Mouse (Mus musculus): ENCODE measurements at regions not wholly inside any gene's neighbourhood (a gene's known extent, or its start where the extent isn't known, plus 50 kb on each side); places are given as distances from the start of the nearest gene placed in this dataset.

- no peak for DNase-seq
Measured at GRCm38 (mm10) chr11:20985771-20986170, 105.3 kb upstream of the Peli1 start.

DNA sequence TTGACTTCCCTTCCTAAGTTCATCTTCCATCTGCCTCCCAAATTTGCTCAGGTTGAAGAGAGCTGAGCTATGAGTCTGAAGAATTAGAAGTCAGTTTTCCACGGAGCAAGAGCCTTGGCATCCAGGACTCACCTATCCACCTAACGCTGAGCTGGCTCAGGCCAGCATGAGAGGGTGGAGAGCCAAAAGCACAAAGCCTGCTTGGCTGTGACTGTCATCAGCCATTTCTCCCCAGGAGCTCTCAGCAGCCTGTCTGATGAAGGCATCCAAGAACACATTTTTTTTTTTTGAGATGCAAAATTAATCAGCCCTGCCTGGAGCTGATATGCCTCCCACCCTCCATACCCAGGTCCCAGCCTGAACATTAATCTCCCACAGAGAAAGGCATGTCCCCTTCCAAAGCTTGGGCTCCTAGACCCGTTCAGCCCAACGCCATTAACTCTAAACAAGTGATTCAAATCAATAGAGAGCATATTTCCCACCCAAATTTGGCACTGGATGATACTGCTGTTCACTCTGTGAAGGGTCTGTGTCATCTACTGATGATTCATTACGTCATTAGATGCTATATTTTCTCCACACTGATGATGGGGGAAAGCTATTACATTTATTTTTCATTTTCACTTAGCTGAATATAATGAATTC is 103.8 kb upstream of the Peli1 start:
- no peak for DNase-seq

DNA sequence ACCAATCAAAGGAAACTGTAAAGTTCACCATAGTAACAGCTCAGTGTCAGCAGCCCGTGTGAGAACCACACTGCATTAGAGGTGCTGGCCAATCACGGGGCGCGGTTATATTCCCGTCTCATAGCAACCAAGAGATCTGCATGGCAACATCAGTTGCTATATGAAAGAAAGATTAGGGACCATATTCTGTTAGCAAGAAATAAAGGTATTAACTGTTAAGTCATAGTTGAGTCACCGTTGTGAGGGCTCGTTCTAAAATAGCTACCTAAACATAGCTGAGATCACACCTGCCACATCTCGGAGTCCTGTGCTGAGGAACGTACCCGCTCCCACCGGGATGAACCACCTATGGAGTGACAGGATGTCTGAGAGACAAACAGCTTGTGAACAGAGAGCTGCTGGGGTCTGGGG is 103.2 kb upstream of the Peli1 start:
- no peak for DNase-seq

GRCm38 (mm10) chr11:20988871-20989270 is 102.2 kb upstream of the Peli1 start:
- DNase-seq = no peak

DNA sequence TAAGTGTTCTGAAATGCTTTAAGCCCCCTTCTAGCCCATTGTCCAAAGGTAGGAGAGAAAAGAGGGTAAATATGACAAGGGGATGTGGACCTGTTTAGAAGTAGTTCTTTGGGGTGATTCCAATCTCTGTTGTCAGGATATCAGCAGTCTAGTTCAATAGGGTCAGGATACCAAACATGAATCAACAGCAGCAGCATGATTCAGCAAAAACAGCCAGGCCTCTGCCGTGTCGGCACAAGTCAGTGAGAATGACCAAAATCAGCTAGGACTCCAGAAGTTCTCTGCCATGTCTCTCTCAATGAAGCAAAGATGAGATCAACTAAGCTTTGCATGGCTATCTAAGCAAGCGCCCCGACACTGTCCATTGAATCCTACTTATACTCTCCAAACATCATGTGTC is 97.5 kb upstream of the Peli1 start:
- no peak for DNase-seq

DNA sequence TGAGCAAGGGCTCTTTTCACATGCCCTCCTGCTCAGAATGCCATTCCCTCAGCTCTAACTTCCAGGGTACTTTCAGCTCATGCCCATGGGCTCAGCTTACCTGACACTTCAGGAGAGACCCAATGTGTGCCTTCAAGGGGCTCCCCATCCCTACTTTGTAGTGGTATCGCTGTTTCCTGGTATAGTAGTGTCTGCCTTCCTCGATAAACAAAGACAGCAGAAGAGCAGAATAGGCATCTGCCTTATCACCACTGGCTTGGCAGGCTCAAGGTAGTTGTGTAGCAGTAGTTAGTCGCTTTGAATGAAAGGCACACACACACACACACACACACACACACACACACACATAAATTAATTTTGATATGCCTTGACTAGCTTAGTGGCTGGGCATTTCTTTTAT is 89.7 kb upstream of the Peli1 start:
- DNase-seq = no peak

DNA sequence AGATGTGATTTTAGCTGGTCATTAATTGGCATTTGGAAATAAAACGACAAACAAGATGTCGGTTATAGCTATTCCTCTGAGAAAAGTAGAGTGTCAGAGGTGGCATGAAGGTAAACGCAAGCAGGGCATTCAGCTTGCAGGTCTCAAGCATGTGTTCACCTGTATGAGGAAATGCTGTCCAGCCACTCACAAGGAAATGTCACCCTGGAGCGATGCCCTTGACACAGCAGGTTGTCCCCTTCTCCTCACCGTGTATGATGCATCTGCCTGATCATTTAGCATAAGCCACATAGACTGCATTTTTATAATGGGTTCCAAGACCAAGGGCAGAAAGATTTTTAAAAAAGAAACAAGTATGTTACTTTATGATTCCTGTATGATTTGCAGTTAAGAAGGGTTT is 83.9 kb upstream of the Peli1 start:
- no peak for DNase-seq

DNA sequence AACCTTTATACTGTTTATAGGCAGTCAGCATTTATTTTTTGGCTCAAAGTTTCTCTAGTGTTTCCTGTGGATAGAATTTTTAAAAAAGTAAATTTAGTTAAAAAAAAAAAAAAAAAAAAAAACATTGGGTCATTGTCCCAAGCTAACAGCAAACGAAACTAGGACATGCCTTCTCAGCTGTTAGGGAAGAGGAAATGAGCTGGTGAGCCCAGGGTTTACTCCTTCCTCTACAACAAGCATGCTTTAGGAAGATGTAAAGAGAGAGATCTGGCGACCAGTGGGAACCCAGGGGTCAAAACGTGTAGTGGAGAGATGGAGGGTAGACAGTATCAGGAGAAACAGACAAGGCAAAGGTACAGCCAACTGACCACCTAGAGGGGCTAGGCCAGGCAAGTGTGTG is 81.6 kb upstream of the Peli1 start:
- DNase-seq = no peak

GRCm38 (mm10) chr11:21010867-21011266 is 80.2 kb upstream of the Peli1 start:
- no peak for DNase-seq

DNA sequence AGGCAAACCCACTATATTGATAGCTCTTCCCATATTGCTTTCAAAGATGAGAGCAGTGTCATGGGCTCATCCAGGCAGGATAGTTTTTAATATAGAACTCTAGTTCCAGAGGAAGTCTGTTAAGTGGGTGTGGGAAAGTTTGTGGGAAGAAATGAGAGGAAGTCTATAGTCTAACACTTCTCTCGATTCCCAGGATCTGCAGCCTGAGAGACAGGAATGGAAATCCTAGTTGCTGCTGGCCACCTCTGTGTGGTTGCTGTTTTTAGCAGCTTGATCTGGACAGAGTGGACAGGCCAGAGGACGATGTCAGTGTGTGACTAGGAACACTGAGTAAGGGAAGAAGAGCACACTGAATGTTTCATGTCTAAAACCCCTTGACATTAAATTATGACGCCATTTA is 76.8 kb upstream of the Peli1 start:
- no peak for DNase-seq

DNA sequence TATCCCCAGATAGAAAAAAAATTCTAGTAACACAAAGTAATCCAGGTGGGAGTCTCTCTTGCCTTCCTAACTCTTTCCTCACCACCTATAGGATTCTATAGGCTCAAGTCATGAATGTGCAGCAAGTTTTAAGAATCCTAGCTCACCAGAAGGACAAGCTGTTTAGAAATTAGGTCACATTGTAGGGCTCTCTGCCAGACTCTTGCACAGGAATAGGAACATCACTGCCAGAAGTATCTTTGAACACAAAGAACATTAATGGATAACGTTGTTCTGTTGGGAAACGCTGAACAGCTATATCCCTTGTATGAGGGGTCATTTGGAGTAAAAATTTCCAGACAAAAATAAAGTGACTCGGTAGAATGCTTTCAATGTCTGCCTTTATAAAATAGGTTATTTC is 75.6 kb upstream of the Peli1 start:
- no peak for DNase-seq

GRCm38 (mm10) chr11:21016133-21016746 is 74.9 kb upstream of the Peli1 start:
- DNase-seq = no peak

- DNase-seq = no peak
Measured at GRCm38 (mm10) chr11:21016791-21017329, 74.2 kb upstream of the Peli1 start.

- DNase-seq = no peak
Measured at GRCm38 (mm10) chr11:21019829-21020228, 71.3 kb upstream of the Peli1 start.

GRCm38 (mm10) chr11:21024111-21024510 is 67.0 kb upstream of the Peli1 start:
- DNase-seq = no peak

DNA sequence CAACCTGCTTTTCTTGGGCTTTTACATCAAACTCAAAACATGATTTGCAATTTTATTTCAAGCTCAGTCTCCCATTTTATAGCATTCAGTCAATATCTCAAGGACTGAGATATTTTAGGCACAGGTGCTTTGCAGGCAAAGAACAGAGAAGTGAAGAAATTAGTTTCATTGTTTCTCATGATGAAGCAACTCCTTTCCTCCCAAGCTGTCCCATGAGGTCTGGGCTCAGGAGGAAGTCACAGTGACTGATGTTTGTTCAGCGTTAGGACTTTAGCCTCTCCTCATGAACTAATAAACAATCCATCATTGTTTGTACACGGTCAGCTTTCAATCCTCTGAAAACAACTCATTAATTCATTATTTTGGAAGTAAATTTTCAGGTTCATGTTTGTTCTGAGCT is 66.6 kb upstream of the Peli1 start:
- DNase-seq = no peak

- no peak for DNase-seq
Measured at GRCm38 (mm10) chr11:21027299-21027698, 63.8 kb upstream of the Peli1 start.

- DNase-seq = no peak
Measured at GRCm38 (mm10) chr11:21030362-21030761, 60.7 kb upstream of the Peli1 start.

GRCm38 (mm10) chr11:21031816-21032215 is 59.3 kb upstream of the Peli1 start:
- DNase-seq = no peak

DNA sequence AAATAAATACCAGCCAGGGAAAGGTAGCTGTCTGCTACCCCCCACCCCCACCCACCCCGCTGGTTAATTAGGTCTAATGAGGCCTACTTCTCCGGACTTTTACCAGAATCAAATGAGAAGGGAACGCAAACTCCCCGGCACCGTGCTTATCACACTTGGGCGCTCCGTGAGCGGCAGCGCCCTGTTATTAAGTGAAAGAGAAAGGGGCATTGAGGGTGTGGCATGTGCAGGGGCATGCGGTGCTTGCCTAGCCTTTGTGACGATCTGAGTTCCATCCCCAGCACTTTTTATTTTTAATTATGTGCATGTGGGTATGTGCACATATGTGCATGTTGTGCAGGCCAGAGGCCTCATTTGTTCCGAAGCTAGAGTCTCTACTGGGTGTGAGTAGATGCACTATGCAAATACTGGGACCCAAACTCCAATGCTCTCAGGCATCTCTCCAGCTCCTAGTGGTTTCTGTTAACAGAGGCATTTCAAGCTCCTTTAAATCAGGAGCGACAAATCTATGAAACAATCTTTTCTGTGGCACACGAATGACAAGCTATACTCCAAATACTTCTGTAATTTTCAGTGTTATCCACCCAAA is 57.8 kb upstream of the Peli1 start:
- DNase-seq = no peak

- DNase-seq = peak; percentile 40 to 41
Measured at GRCm38 (mm10) chr11:21033823-21034401, 57.2 kb upstream of the Peli1 start.

DNA sequence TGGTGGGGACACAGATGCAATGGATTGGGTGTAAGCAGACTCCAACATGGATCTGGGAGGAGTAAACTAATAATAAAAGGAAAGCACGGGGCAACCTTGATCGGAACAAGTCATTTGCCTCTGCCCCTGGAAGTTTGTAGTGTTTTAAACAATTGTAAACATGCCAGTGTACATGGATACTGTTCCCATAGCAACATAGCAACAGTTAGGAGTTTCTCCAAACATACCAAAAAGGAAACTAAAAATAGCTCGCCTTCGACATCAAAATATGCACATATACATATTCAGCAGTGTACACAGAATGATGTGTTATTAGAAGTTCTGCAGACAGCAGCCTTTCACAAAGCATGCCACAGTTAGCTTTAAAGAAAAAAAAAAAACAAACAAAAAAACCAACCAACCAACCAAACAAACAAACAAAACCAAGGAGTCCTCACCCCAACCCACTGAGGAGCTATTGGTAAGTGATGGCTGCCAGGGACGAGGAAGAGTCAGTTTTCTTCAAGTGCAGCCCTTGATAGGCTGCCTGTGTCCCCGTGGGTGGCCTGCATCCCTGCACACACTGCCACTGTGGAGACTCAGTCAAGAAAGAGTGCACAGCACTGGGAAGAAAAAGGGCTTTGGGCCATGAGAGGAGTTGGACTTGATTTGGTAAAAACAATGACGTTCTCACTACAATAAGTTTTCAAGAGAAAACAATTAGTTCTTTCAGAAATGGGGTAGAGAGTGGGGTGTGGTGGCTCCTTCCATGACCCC is 54.8 kb upstream of the Peli1 start:
- no peak for DNase-seq

- DNase-seq = no peak
Measured at GRCm38 (mm10) chr11:21037267-21037906, 53.7 kb upstream of the Peli1 start.
